ENCODE assay signal across 15 mouse cellular contexts in genomic region chrX:92661168-92661567, GRCm38 (mm10).
A peak's percentile ranks its signal among the peaks of the same experiment; 100 is the strongest.
DNase-seq lines count a peak whose midpoint lies in the region; ATAC-seq and TF ChIP-seq lines count a peak whose summit lies in the region.
"Had no signal": no experiment of that assay in that cellular context is flagged by ENCODE, and none has a peak within 500 bp of the region (broad histone marks: within the 10 kb centered on the region; RNA-seq: fewer than 3 reads in every experiment).

No protein-coding gene starts in this region.

- H3K27me3 ChIP-seq in hindbrain, postnatal 0 days (ENCODE audit: insufficient read depth, low read length): no peaks in the 10 kb centered on the region
- no peaks in the 10 kb centered on the region for H3K27me3 ChIP-seq in hindbrain, embryonic 14.5 days (ENCODE audit: control insufficient read depth, insufficient read depth, low read length)
- H3K27me3 ChIP-seq in lung, postnatal 0 days (replicated peaks; ENCODE audit: insufficient read depth, low read length): no peaks in the 10 kb centered on the region
- H3K27me3 ChIP-seq: forebrain, embryonic 15.5 days; hindbrain, embryonic 15.5 days; megakaryocyte, embryonic 14.5 days; neural tube, embryonic 13.5 days had no signal

- ATAC-seq in hindbrain, postnatal 0 days: no peak
- no peak for ATAC-seq in hindbrain, embryonic 14.5 days (ENCODE audit: low FRiP score)
- no peak for ATAC-seq in lung, postnatal 0 days
- ATAC-seq: forebrain, embryonic 15.5 days had no signal

- DNase-seq in hindbrain, postnatal 0 days (ENCODE audit: low spot score): peak; percentile 12
- no peak for DNase-seq in hindbrain, embryonic 14.5 days (ENCODE audit: low spot score)
- DNase-seq in lung, postnatal 0 days (ENCODE audit: low spot score): no peak
- DNase-seq in lung, postnatal 36 days: no peak
- peak; percentile 32 for DNase-seq in ZHBTc4 (ENCODE audit: low read depth, low spot score)
- DNase-seq in embryo, embryonic 10.5 days (ENCODE audit: low spot score): peak; percentile 4
- DNase-seq in urinary bladder, postnatal 4 days (ENCODE audit: low spot score in 2 of 2): no peak
- DNase-seq: cerebellum, postnatal 36 days; thymus, adult 2 months had no signal

- no peak overlapping the region for H3K4me2 ChIP-seq in hindbrain, postnatal 0 days (ENCODE audit: low read depth, low read length)
- H3K4me2 ChIP-seq in hindbrain, embryonic 14.5 days (replicated peaks): no peak overlapping the region
- H3K4me2 ChIP-seq in lung, postnatal 0 days (replicated peaks; ENCODE audit: low read depth, low read length): no peak overlapping the region
- H3K4me2 ChIP-seq: forebrain, embryonic 15.5 days; hindbrain, embryonic 15.5 days; liver, embryonic 11.5 days; neural tube, embryonic 13.5 days had no signal

- H3K36me3 ChIP-seq in hindbrain, postnatal 0 days (ENCODE audit: insufficient read depth, low read length): no peaks in the 10 kb centered on the region
- no peaks in the 10 kb centered on the region for H3K36me3 ChIP-seq in hindbrain, embryonic 14.5 days (replicated peaks; ENCODE audit: control insufficient read depth, insufficient read depth)
- no peaks in the 10 kb centered on the region for H3K36me3 ChIP-seq in lung, postnatal 0 days (ENCODE audit: insufficient read depth, low read length)
- H3K36me3 ChIP-seq: forebrain, embryonic 15.5 days; G1E; hindbrain, embryonic 15.5 days; neural tube, embryonic 13.5 days had no signal

- H3K9ac ChIP-seq in hindbrain, postnatal 0 days (replicated peaks; ENCODE audit: low read length): no peak overlapping the region
- no peak overlapping the region for H3K9ac ChIP-seq in hindbrain, embryonic 14.5 days
- H3K9ac ChIP-seq in lung, postnatal 0 days (replicated peaks; ENCODE audit: low read depth): no peak overlapping the region
- H3K9ac ChIP-seq: forebrain, embryonic 15.5 days; hindbrain, embryonic 15.5 days; neural tube, embryonic 13.5 days had no signal

- no peak for TF ChIP-seq EP300 in lung, postnatal 0 days (IDR thresholded peaks at IDR 0.05)

- TF ChIP-seq CTCF in hindbrain, postnatal 0 days (IDR thresholded peaks at IDR 0.05; ENCODE audit: low read depth): peak; percentile 27; the same call in 1 of the 2 replicates
- peak; percentile 30 for TF ChIP-seq CTCF in lung, postnatal 0 days (IDR thresholded peaks at IDR 0.05)

- WGBS in hindbrain, postnatal 0 days: 50% methylated on average over 2 of the region's 2 CpGs
- 51% methylated on average over 2 of the region's 2 CpGs for WGBS in hindbrain, embryonic 14.5 days
- 56% methylated on average over 2 of the region's 2 CpGs for WGBS in lung, postnatal 0 days

- H3K9me3 ChIP-seq in hindbrain, postnatal 0 days (ENCODE audit: low read length): no peaks in the 10 kb centered on the region
- no peaks in the 10 kb centered on the region for H3K9me3 ChIP-seq in hindbrain, embryonic 14.5 days (ENCODE audit: control insufficient read depth, low read length)
- H3K9me3 ChIP-seq in lung, postnatal 0 days (ENCODE audit: low read length): no peaks in the 10 kb centered on the region
- H3K9me3 ChIP-seq: forebrain, embryonic 15.5 days; G1E; hindbrain, embryonic 15.5 days; megakaryocyte, embryonic 14.5 days; neural tube, embryonic 13.5 days had no signal

- H3K4me3 ChIP-seq in hindbrain, postnatal 0 days (ENCODE audit: low read length): no peak overlapping the region
- H3K4me3 ChIP-seq in hindbrain, embryonic 14.5 days (replicated peaks; ENCODE audit: low read length): no peak overlapping the region
- no peak overlapping the region for H3K4me3 ChIP-seq in lung, postnatal 0 days (ENCODE audit: low read depth, low read length)
- H3K4me3 ChIP-seq: forebrain, embryonic 15.5 days; hindbrain, embryonic 15.5 days; megakaryocyte, embryonic 14.5 days; neural tube, embryonic 13.5 days had no signal

- H3K4me1 ChIP-seq in hindbrain, postnatal 0 days (ENCODE audit: insufficient read depth, low read length): no peaks in the 10 kb centered on the region
- H3K4me1 ChIP-seq in hindbrain, embryonic 14.5 days (replicated peaks; ENCODE audit: control insufficient read depth, insufficient read depth, low read length): no peaks in the 10 kb centered on the region
- no peaks in the 10 kb centered on the region for H3K4me1 ChIP-seq in lung, postnatal 0 days (ENCODE audit: insufficient read depth, low read depth, low read length)
- H3K4me1 ChIP-seq: forebrain, embryonic 15.5 days; hindbrain, embryonic 15.5 days; megakaryocyte, embryonic 14.5 days; neural tube, embryonic 13.5 days had no signal

- H3K27ac ChIP-seq in hindbrain, postnatal 0 days: no peak overlapping the region
- H3K27ac ChIP-seq in hindbrain, embryonic 14.5 days: no peak overlapping the region
- no peak overlapping the region for H3K27ac ChIP-seq in lung, postnatal 0 days (ENCODE audit: low read length)
- H3K27ac ChIP-seq: forebrain, embryonic 15.5 days; hindbrain, embryonic 15.5 days; neural tube, embryonic 13.5 days had no signal

Comparison
In these comparisons a context has a peak if more than half of its experiments do, and no peak if none do; other contexts are left out.
1. DNase-seq: peak in hindbrain, postnatal 0 days (single experiment), ZHBTc4 (single experiment) and embryo, embryonic 10.5 days (single experiment); none in hindbrain, embryonic 14.5 days (single experiment), lung, postnatal 0 days (single experiment), lung, postnatal 36 days (single experiment) and urinary bladder, postnatal 4 days (0 of 2).